Mouse (Mus musculus) thymus, postnatal 4 days (tissue): ENCODE measurements around the gene Olfr813.
"Not testable (repeated sequence)": the region's sequence is repeated elsewhere in the genome, so short reads cannot be mapped to it uniquely, and the experiment has no call there.

Experiments used
- DNase-seq: peaks from one replicate; pipeline ENCODE4 v3.0.0; 2021

Gene Olfr813

DNA sequence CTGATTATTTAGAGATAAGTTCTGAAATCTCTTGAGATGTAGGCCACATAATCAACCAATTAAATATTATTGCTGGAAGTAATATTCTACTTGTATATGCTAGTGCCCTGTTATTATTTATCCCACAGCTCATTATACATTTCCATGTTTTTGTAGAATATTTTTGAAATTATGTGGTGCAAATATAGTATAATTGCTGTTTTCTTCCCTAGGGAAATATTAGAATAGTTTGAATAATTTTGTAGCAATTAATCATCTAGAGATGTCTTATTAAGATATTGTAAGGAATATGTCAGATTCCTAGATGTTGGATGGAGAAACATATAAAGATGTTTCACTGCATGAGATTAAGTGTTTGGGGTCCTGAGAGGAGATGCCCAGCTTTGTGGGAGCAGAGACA, at the start of gene Olfr813:
TSS of gene Olfr813 (plus strand) at position 301 of the 400 bp plus-strand sequence.
- DNase-seq = no peak

DNA sequence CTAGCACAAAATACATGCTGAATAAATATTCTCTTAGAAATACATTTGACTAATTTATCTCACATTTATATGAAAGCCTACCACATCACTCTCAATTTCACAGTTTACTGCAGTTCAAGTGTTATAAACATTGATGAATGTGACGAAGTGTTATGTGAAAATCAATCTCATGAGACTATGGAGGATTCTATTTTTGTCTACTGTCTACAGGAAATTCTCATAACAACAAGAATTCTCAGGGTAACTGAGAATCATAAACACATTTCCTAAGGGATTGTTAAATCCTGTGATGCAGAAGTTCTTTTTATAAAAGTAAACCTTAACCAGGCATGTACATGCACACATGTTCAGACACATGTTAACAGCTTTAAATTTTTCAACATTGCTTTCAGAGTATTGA, 9.2 kb upstream of the Olfr813 start, which contains the start of gene Olfr812:
TSS of gene Olfr812 (minus strand) at position 101 of the 400 bp plus-strand sequence.
- DNase-seq = no peak

- no peak for DNase-seq
These were observed 7.8 kb upstream of the Olfr813 start for GRCm38 (mm10) chr10:129847343-129847742.

- not testable (repeated sequence) for DNase-seq
These were observed 24.6 kb downstream of the Olfr813 start, which contains the start of gene Olfr814 for GRCm38 (mm10) chr10:129879751-129880150. Gene Olfr814, minus strand, starts transcription at chr10:129879851.

GRCm38 (mm10) chr10:129885496-129885895, 30.3 kb downstream of the Olfr813 start:
- DNase-seq = not testable (repeated sequence)

GRCm38 (mm10) chr10:129885934-129886333, 30.8 kb downstream of the Olfr813 start:
- no peak for DNase-seq

GRCm38 (mm10) chr10:129905767-129906166, 50.6 kb downstream of the Olfr813 start, which contains the start of gene Olfr815:
Gene Olfr815, minus strand, starts transcription at chr10:129905867.
- DNase-seq = not testable (repeated sequence)
